Mouse (Mus musculus) gastrocnemius, adult 2 months (tissue): ENCODE measurements around the gene Oard1. TPM values are rescaled to one million over a fixed set of nuclear protein-coding genes. Genes with fewer than 3 reads are reported as not detected.
A peak's percentile ranks its signal among the peaks of the same experiment; 100 is the strongest.

Experiments
- DNase-seq: peaks from one replicate; pipeline ENCODE4 v3.0.0; 2022
- H3K27ac ChIP-seq: fragments of 200-600 bp; 2 replicates; pipeline ENCODE4 v1.8.1; 2022; ENCODE audit warnings: mild to moderate bottlenecking
- H3K4me3 ChIP-seq: fragments of 200-600 bp; 2 replicates; pipeline ENCODE4 v1.8.1; 2022; ENCODE audit warnings: mild to moderate bottlenecking, moderate library complexity
- CTCF ChIP-seq: fragments of 200-600 bp; IDR thresholded peaks from 2 replicates; pipeline ENCODE4 v1.8.1; 2022; ENCODE audit warnings: antibody characterized with exemption, mild to moderate bottlenecking, moderate library complexity
- intact Hi-C: fragments of 180-260 bp; cut with DNase I; formaldehyde crosslinking; loops from one replicate; pipeline ENCODE4 v1.15.1; 2025
- total RNA-seq, 2 experiments: library from RNA; stranded (reverse); gene quantifications; 2 replicates each; pipeline ENCODE4 v1.2.3; 2021

The Oard1 gene
- total RNA-seq, 2 experiments from 2014 or later = 11.1 to 12.4 TPM

DNA sequence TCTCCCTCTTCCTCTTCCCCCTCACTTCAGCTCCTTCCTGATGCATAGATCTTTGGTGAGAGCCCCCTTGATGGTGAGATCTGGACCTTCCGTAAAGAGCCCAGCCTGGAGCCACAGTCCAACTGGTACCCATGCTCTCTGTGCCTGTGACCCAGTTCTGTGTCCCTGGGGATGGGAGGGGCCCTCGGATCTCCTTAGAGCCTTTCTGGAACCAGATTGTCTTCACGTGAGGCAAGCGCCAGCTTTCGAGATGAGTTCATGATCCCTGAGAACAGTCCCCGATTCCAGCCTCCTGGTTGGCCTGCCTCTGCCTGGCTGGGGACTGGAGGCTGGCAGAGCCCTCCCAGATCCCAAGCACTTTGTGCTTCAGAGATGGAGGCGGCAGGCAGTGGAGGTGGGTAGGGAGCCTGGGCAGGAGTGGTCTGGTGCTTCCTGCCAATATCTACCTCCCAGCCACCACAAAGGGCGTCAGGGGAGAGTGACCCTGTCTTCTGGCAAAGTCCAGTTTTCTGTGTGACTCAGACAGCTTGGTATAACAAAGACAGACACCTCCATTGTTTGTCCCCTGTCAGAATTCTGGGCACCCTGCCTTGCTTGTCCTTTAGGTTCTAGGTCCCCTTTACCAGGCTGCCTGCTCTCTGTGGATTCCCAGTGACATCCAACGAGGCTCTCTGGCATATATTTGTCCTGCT lies 42.1 kb downstream of the Oard1 start:
- intact Hi-C loops = loop anchor here (2.0 kb wide), 1 partner anchor 35 kb away; no protein-coding TSS in a partner anchor
- no peak for DNase-seq
- no peak overlapping the region for H3K27ac ChIP-seq
- no peak for TF ChIP-seq CTCF
- no peak overlapping the region for H3K4me3 ChIP-seq

DNA sequence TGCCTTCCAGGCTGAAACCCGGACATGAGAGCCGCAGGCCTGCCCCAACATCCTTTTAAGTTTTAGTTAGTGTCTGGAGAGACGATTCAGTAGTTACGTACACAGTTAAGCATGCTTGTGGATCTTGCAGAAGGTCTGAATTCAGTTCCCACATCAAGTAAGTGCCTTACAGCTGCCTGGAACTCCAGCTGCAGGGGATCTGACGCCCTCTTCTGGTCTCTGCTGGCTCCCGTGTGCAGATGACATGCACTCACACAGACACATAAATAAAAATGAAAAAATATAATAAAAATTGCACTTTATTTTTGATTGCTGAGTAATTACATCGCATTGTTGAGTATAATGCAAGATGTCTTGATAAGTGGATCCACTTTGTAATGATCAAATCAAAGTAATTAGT lies 43.7 kb downstream of the Oard1 start:
- no peak for DNase-seq
- Histone ChIP-seq H3K4me3 (no peak overlapping the region), H3K27ac (no peak overlapping the region)
- intact Hi-C loops = loop anchor here (2.0 kb wide), 1 partner anchor 37 kb away; no protein-coding TSS in a partner anchor
- peak; percentile 56 for TF ChIP-seq CTCF

DNA sequence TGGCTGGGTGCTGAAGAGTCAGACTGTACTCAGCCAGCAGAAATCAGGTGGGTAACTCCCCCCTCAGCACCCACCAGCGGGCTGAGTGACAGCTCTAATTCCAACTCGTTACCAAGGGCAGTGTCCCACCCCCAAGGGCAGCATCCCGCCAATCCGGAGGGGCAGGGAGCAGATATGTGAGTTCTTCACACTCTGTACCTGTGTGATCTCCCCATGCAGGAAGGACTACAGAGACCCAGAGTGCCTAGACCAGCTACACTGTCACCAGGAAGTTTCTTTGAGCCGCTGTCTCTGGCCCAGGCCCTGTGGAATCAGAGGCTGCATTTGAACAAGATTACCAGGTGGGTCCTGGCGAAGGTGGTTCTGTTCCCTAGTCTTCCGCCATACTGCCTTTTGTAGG lies 44.4 kb downstream of the Oard1 start:
- no peak overlapping the region for H3K27ac ChIP-seq
- no peak for DNase-seq
- H3K4me3 ChIP-seq = no peak overlapping the region
- TF ChIP-seq CTCF = no peak
- intact Hi-C loops = no loop called here

- no peak for DNase-seq
- intact Hi-C loops = no loop called here
- H3K27ac ChIP-seq = no peak within 1 kb of the TSS
- no peak for TF ChIP-seq CTCF
- H3K4me3 ChIP-seq = no peak within 1 kb of the TSS
Measured at GRCm38 (mm10) chr17:48454688-48455087, 44.9 kb downstream of the Oard1 start, which contains the start of gene Unc5cl. Unc5cl (plus strand) TSS chr17:48454901.

- no peak for DNase-seq
- no peak overlapping the region for H3K4me3 ChIP-seq
- no peak overlapping the region for H3K27ac ChIP-seq
- TF ChIP-seq CTCF = no peak
- intact Hi-C loops = no loop called here
Measured at GRCm38 (mm10) chr17:48455955-48456354, 46.1 kb downstream of the Oard1 start.

- Histone ChIP-seq H3K4me3 (no peak overlapping the region), H3K27ac (no peak overlapping the region)
- no peak for TF ChIP-seq CTCF
- no peak for DNase-seq
- intact Hi-C loops = no loop called here
Measured at GRCm38 (mm10) chr17:48457971-48458653, 48.3 kb downstream of the Oard1 start.

DNA sequence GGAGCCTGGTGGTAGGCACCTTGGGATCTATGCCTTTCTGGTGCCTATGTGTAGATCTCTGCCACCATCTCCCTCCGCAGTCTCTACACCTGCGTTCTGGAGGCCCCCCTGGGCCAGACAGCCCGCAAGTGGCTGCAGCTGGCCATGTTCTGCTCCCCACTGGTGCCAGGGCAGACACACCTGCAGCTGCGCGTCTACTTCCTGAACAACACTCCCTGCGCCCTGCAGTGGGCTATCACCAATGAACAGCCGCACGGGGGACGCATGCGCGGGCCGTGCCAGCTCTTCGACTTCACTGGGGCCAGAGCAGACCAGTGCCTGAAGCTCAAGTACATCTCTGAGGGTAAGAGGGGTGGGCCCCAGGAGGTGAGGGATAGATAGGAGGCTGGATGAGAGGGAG lies 52.3 kb downstream of the Oard1 start:
- no peak for TF ChIP-seq CTCF
- H3K27ac ChIP-seq = no peak overlapping the region
- no peak overlapping the region for H3K4me3 ChIP-seq
- intact Hi-C loops = no loop called here
- no peak for DNase-seq

DNA sequence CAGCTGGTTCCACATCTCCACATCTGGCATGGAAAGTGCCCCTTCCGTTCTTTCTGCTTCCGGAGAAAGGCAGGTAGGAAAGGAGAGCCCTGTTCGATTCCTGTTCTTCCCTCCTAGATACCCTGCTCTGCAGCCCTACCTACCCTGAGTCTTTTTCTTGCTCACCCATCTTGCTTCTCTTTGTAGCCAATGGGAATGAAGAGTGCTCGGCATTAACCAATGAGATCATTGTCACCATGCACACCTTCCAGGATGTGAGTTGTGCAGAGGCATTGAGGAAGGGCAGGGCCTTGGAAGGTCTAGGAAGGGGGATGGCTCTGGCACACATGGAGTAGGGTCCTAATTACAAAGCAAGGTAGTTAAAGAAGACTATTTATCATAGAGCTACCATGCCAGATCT lies 53.6 kb downstream of the Oard1 start:
- intact Hi-C loops = no loop called here
- Histone ChIP-seq H3K4me3 (no peak overlapping the region), H3K27ac (no peak overlapping the region)
- TF ChIP-seq CTCF = no peak
- DNase-seq = no peak

Other genes starting within 250 kb of the Oard1 start
- not detected for gene A530064D06Rik, start 242.7 kb upstream of the Oard1 start, total RNA-seq
- not detected for gene Trem1, start 177.2 kb upstream of the Oard1 start, total RNA-seq
- gene Trem3, start 162.2 kb upstream of the Oard1 start, total RNA-seq = not detected
- gene Treml4, start 145.7 kb upstream of the Oard1 start, total RNA-seq = not detected
- gene Treml2, start 110.5 kb upstream of the Oard1 start, total RNA-seq = not detected
- gene B430306N03Rik, start 93.9 kb upstream of the Oard1 start, total RNA-seq = not detected
- under 1 TPM in 1 of 2 experiments, not detected in 1; 0.15 TPM for gene Trem2, start 63.6 kb upstream of the Oard1 start, total RNA-seq
- gene Treml1, start 50.1 kb upstream of the Oard1 start, total RNA-seq = not detected
- gene Nfya, start 108 bp upstream of the Oard1 start, total RNA-seq = 1 to 10 TPM; 6.1 to 9.4 TPM
- gene Apobec2, start 22.9 kb downstream of the Oard1 start, total RNA-seq = 100 to 1,000 TPM; 439 to 602 TPM
- not detected for gene Tspo2, start 41.5 kb downstream of the Oard1 start, total RNA-seq
- gene Unc5cl, start 44.9 kb downstream of the Oard1 start, total RNA-seq = not detected